Mouse (Mus musculus): ENCODE data around the gene Crybb2.

GRCm38 (mm10) chr5:113086990-113087389 is 17.1 kb upstream of the Crybb2 start:
- TF ChIP-seq CTCF (IDR thresholded peaks at IDR 0.05) (no peak), EP300 (IDR thresholded peaks at IDR 0.05) (no peak)
